Mouse (Mus musculus) kidney, postnatal 0 days (tissue): ENCODE measurements around the gene 3110040M04Rik. TPM values are rescaled to one million over a fixed set of nuclear protein-coding genes. Genes with fewer than 3 reads are reported as not detected.

Experiments
- ATAC-seq: fragments of 200-750 bp; cut with Nextera tagmentation; replicated peaks from 2 replicates; pipeline ENCODE4 v1.8.0; 2017; ENCODE audit warnings: low read depth, moderate number of reproducible peaks, moderate TSS enrichment, moderate library complexity; ENCODE audit not compliant: low FRiP score
- DNase-seq: peaks from one replicate; pipeline ENCODE4 v3.0.0-alpha.2; 2016; ENCODE audit warnings: low spot score
- H3K27ac ChIP-seq: fragments of 300-500 bp; sonication (generic); 2 replicates; pipeline ENCODE4 v1.5.1; 2014; ENCODE audit warnings: mild to moderate bottlenecking
- H3K27me3 ChIP-seq: fragments of 300-500 bp; sonication (generic); 2 replicates; pipeline ENCODE4 v1.6.1; 2014; ENCODE audit warnings: low read length, mixed read lengths; ENCODE audit not compliant: insufficient read depth
- H3K36me3 ChIP-seq: fragments of 300-500 bp; sonication (generic); 2 replicates; pipeline ENCODE4 v1.6.1; 2014; ENCODE audit warnings: low read length, mixed read lengths; ENCODE audit not compliant: insufficient read depth
- H3K4me1 ChIP-seq: fragments of 300-500 bp; sonication (generic); replicated peaks from 2 replicates; pipeline ENCODE4 v1.6.1; 2014; ENCODE audit warnings: antibody characterized with exemption, low read length, mixed read lengths; ENCODE audit not compliant: insufficient read depth
- H3K4me2 ChIP-seq: fragments of 300-500 bp; sonication (generic); 2 replicates; pipeline ENCODE4 v1.6.1; 2014; ENCODE audit warnings: mild to moderate bottlenecking, low read length, moderate library complexity, mixed read lengths
- H3K4me3 ChIP-seq: fragments of 300-500 bp; sonication (generic); replicated peaks from 2 replicates; pipeline ENCODE4 v1.5.1; 2014; ENCODE audit warnings: low read depth, low read length
- H3K9ac ChIP-seq: fragments of 300-500 bp; sonication (generic); 2 replicates; pipeline ENCODE4 v1.6.1; 2014; ENCODE audit warnings: low read depth, low read length
- H3K9me3 ChIP-seq: fragments of 300-500 bp; sonication (generic); replicated peaks from 2 replicates; pipeline ENCODE4 v1.6.1; 2016; ENCODE audit warnings: low read length, inconsistent platforms, mixed read lengths
- CTCF ChIP-seq: IDR thresholded peaks from 2 replicates; pipeline ENCODE4 v1.5.1; 2016; ENCODE audit warnings: antibody characterized with exemption, low read depth, mild to moderate bottlenecking, moderate library complexity
- WGBS: fragments of 180-500 bp; shearing (Covaris S2); extraction: QIAGEN DNeasy Blood & Tissue Kit; methylation state at CpG from one replicate; pipeline ENCODE4 v1.1.7; 2014; 5-methylcytosine and 5-hydroxymethylcytosine counted together
- polyA plus RNA-seq: library from polyadenylated mRNA; unstranded; fragments of >200 nt; fragmentation: Nextera tagmentation; extraction: Ambion mirVana; gene quantifications from 2 replicates; pipeline ENCODE4 v1.2.1, GENCODE M21; 2015

The 3110040M04Rik gene
- polyA plus RNA-seq, 1 experiment from 2014 or later = 0.92 TPM

DNA sequence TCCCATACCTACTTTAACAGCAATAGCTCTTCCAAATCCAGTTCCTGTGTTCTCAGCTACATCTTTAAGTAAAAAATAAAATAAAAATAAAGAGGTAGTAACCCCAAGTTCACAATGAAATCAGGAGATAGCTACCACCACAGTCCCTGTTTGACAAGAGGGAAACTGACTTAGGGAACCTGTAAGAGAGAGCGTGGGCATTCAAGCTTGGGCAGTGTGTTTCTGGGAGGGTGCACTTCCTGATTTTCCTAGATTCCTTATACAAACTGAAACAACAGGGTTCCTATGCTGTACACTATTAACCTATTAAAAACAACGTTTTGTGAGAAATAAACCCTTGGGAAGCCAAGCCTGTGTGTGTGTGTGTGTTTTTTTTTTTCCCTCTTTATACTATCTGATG, 10.9 kb downstream of the 3110040M04Rik start:
- Histone ChIP-seq H3K4me3 (no peak overlapping the region), H3K4me2 (no peak overlapping the region), H3K9me3 (no peaks in the 10 kb centered on the region), H3K27ac (no peak overlapping the region; the same call in 1 of the 2 replicates), H3K9ac (no peak overlapping the region), H3K27me3 (no peaks in the 10 kb centered on the region), H3K36me3 (no peaks in the 10 kb centered on the region), H3K4me1 (0 out of 2 replicates have a peak, but pooled peaks cover 5% of the 10 kb centered on the region)
- ATAC-seq = no peak
- WGBS = 55% methylated on average over 2 of the region's 2 CpGs
- TF ChIP-seq CTCF = no peak
- DNase-seq = no peak

DNA sequence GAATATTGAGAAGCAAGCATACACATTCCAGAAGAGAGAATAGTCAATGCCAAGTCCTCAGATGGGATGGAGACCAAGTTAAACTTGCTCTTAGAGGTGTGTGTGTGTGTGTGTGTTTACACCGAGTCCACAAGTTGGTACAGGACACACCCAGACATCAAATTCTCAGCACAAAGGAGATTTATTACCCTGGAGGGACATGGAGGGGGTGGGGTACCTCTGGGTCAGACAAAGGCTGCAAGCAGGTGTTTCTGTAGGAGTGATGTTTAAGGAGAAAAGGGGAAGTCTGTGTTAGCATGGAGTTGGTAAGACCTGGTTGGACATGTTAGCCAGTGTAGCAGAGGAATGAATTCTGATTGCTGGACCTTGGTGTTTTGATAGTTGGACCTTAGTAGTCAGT, 12.1 kb downstream of the 3110040M04Rik start:
- Histone ChIP-seq H3K9me3 (no peaks in the 10 kb centered on the region), H3K9ac (no peak overlapping the region), H3K4me1 (0 out of 2 replicates have a peak, but pooled peaks cover 5% of the 10 kb centered on the region), H3K4me2 (no peak overlapping the region), H3K27me3 (no peaks in the 10 kb centered on the region), H3K36me3 (no peaks in the 10 kb centered on the region), H3K4me3 (no peak overlapping the region), H3K27ac (peak overlapping the region; percentile 81)
- no peak for DNase-seq
- peak; percentile 70 for ATAC-seq
- no peak for TF ChIP-seq CTCF
- 22% methylated on average over 1 of the region's 1 CpGs for WGBS

DNA sequence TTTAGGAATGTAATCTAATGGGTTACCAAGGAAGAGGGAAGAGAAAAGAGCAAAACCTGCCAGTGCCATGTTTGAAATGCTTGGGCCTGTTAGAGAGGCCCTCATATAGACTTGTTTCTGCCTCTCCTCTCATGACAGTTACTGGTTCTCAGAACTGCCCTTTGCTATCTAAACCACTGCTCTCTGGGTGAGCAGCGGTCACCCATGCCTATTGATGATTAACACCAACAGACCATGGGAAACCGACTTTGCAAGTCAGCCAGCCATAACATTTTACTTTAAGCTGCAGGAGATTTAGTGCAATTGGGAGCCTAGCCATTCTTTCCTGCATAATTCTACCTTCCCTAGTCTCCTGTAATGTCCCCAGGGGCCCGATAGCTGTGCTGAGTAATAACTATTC, 12.5 kb downstream of the 3110040M04Rik start:
- peak; percentile 52 for DNase-seq
- 0 out of 2 replicates have a peak, but pooled peaks cover 5% of the 10 kb centered on the region for H3K4me1 ChIP-seq
- no peak overlapping the region for H3K9ac ChIP-seq
- no peaks in the 10 kb centered on the region for H3K27me3 ChIP-seq
- peak; percentile 84 for ATAC-seq
- no peaks in the 10 kb centered on the region for H3K9me3 ChIP-seq
- peak overlapping the region; percentile 81 for H3K27ac ChIP-seq
- no peak for TF ChIP-seq CTCF
- no peak overlapping the region for H3K4me3 ChIP-seq
- WGBS = 30% methylated on average over 3 of the region's 3 CpGs
- H3K36me3 ChIP-seq = no peaks in the 10 kb centered on the region
- no peak overlapping the region for H3K4me2 ChIP-seq

DNA sequence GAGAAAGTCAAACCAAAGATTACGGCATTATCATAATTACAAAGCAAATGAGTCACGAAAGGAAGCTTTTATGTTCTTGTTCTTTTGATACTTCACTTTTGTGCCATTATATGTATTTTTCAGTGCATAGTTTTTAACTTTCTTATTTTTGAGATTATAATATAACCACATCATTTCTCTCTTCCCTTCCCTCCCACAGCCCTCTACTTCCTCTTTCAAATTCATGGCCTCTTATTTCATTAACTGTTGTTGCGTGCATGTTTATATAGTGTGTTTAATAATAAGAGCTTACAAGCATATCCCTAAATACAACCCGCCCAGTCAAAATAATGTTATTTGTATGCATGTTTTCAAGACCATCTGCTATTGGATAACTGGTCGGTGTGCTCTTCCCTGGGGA, 15.1 kb downstream of the 3110040M04Rik start:
- H3K27ac ChIP-seq = no peak overlapping the region
- H3K4me2 ChIP-seq = no peak overlapping the region
- H3K36me3 ChIP-seq = no peaks in the 10 kb centered on the region
- DNase-seq (no peak), ATAC-seq (no peak)
- H3K9ac ChIP-seq = no peak overlapping the region
- no peaks in the 10 kb centered on the region for H3K9me3 ChIP-seq
- WGBS = 91% methylated on average over 5 of the region's 5 CpGs
- no peak overlapping the region for H3K4me3 ChIP-seq
- no peak for TF ChIP-seq CTCF
- H3K27me3 ChIP-seq = no peaks in the 10 kb centered on the region
- 0 out of 2 replicates have a peak, but pooled peaks cover 5% of the 10 kb centered on the region for H3K4me1 ChIP-seq

DNA sequence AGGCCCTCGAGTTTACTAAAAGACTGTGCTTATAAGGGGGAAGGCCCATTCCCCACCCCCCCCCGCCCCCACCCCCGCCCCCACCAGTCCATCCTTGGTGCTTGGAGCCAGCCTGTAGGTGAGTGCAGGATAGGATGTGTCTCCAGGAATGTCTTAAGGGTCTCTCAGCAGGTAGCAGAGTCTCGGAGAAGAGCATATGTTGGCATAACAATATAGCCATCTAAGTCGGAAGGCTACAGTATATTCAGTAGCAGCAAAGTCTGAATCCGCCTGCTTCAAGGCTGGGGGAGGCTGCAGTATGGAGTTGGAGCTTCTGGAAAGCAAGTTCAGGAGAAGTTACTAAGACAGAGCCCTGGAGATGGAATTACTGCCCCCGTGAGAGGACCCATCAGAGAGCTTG, 16.2 kb downstream of the 3110040M04Rik start:
- H3K4me3 ChIP-seq = no peak overlapping the region
- H3K4me2 ChIP-seq = no peak overlapping the region
- 0 out of 2 replicates have a peak, but pooled peaks cover 5% of the 10 kb centered on the region for H3K4me1 ChIP-seq
- H3K36me3 ChIP-seq = no peaks in the 10 kb centered on the region
- H3K27me3 ChIP-seq = no peaks in the 10 kb centered on the region
- ATAC-seq = no peak
- DNase-seq = no peak
- 79% methylated on average over 7 of the region's 7 CpGs for WGBS
- no peaks in the 10 kb centered on the region for H3K9me3 ChIP-seq
- no peak overlapping the region for H3K9ac ChIP-seq
- no peak overlapping the region for H3K27ac ChIP-seq
- no peak for TF ChIP-seq CTCF

DNA sequence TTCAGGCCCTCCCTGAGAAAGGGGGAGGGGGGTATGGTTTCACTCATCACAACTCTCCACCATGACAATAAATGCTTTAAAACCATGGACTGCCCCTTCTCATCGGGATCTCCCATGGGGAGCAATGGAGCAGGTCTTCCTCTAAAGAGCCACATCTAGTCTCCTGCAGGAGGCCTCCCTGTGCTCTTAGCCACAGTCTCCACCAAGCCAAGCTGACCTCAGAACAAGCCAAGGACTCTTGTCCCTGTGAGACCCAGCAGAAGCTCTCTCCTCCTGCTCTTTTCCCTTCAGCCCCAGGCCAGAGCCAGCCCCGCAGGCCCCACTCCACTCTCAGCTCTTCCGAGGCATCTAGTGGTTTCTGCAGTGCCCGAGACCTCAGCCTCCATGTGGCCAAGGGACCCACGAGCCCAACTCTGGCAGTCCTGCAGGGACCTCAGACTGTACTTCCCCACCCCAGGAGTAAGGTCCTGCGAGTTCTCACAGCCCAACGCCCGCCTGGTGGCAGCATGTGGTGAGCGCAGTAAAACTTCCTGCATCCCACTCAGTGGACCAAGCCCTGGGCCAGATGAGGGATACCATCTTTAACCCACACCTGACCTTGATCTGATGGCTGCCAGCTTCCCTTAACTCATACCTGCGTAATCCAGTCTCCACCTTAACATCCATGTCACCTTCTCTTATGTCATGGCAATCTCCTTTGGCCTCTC, 18.8 kb downstream of the 3110040M04Rik start:
- no peak for TF ChIP-seq CTCF
- H3K36me3 ChIP-seq = no peaks in the 10 kb centered on the region
- 89% methylated on average over 10 of the region's 10 CpGs for WGBS
- DNase-seq (no peak), ATAC-seq (no peak)
- H3K9ac ChIP-seq = no peak overlapping the region
- H3K27me3 ChIP-seq = no peaks in the 10 kb centered on the region
- no peaks in the 10 kb centered on the region for H3K9me3 ChIP-seq
- no peak overlapping the region for H3K4me2 ChIP-seq
- no peaks in the 10 kb centered on the region for H3K4me1 ChIP-seq
- no peak overlapping the region for H3K4me3 ChIP-seq
- H3K27ac ChIP-seq = no peak overlapping the region
